Comparison of ENCODE assay signal across 14 mouse cellular contexts in the genomic region with DNA sequence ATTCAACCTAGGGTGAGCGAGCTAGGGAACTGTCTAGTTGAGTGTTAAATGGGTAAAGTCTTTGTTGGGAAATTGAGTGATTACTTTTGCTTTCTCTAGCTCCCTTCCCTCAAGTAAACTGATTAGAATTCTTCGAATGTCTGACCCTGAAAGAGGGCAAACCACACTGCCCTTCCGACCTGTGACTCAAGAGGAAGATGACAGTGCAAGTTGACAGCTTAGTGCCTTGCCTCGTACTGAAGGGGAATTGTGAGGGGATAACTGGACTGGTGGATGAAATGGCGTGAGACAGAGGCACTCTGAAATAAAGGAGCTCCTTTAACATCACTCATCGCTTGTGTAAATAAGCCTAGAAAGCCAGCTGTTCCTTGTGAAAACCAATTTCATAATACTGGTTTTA. TPM values are rescaled to one million over a fixed set of nuclear protein-coding genes. Genes with fewer than 3 reads are reported as not detected.
DNase-seq lines count a peak whose midpoint lies in the region; ATAC-seq and TF ChIP-seq lines count a peak whose summit lies in the region.
"Had no signal": no experiment of that assay in that cellular context is flagged by ENCODE, and none has a peak within 500 bp of the region (broad histone marks: within the 10 kb centered on the region; RNA-seq: fewer than 3 reads in every experiment).

No protein-coding gene starts in this region.

- H3K4me1 ChIP-seq in kidney, adult 2 months (ENCODE audit: control insufficient read depth, insufficient read depth, low read length): no peaks in the 10 kb centered on the region
- H3K4me1 ChIP-seq in kidney, embryonic 15.5 days: no peaks in the 10 kb centered on the region
- H3K4me1 ChIP-seq in midbrain, embryonic 10.5 days: no peaks in the 10 kb centered on the region
- H3K4me1 ChIP-seq: heart, embryonic 10.5 days had no signal

- TF ChIP-seq CTCF in kidney, adult 2 months (conservative IDR thresholded peaks at IDR 0.05; ENCODE audit: insufficient read depth, insufficient read length, low read depth, low read length): no peak

- H3K27ac ChIP-seq in kidney, adult 2 months (ENCODE audit: insufficient read depth, low read depth, low read length): no peak overlapping the region
- H3K27ac ChIP-seq in kidney, embryonic 15.5 days: no peak overlapping the region
- H3K27ac ChIP-seq in midbrain, embryonic 10.5 days (replicated peaks): no peak overlapping the region
- H3K27ac ChIP-seq: heart, embryonic 10.5 days; macrophage had no signal

- H3K4me2 ChIP-seq in kidney, embryonic 15.5 days: no peak overlapping the region

- H3K9ac ChIP-seq in kidney, embryonic 15.5 days: no peak overlapping the region

- H3K9me3 ChIP-seq in kidney, embryonic 15.5 days (replicated peaks): no peaks in the 10 kb centered on the region
- no peaks in the 10 kb centered on the region for H3K9me3 ChIP-seq in midbrain, embryonic 10.5 days (replicated peaks)
- H3K9me3 ChIP-seq: heart, embryonic 10.5 days had no signal

- H3K4me3 ChIP-seq in kidney, adult 2 months (ENCODE audit: insufficient read depth, low read depth, low read length): no peak overlapping the region
- H3K4me3 ChIP-seq in kidney, embryonic 15.5 days (replicated peaks): no peak overlapping the region
- no peak overlapping the region for H3K4me3 ChIP-seq in midbrain, embryonic 10.5 days
- H3K4me3 ChIP-seq: heart, embryonic 10.5 days; myocyte had no signal

- peaks cover 2% of the 10 kb centered on the region; the same call in 1 of the 2 replicates for H3K36me3 ChIP-seq in kidney, adult 2 months (ENCODE audit: control insufficient read depth, insufficient read depth, low read length)
- H3K36me3 ChIP-seq in kidney, embryonic 15.5 days: peaks cover 44% of the 10 kb centered on the region
- peaks cover 45% of the 10 kb centered on the region for H3K36me3 ChIP-seq in midbrain, embryonic 10.5 days

- 67% methylated on average over 6 of the region's 6 CpGs for WGBS in kidney, adult 2 months
- 73% methylated on average over 6 of the region's 6 CpGs for WGBS in kidney, embryonic 15.5 days
- WGBS in midbrain, embryonic 10.5 days: 65% methylated on average over 6 of the region's 6 CpGs

- no peaks in the 10 kb centered on the region for H3K27me3 ChIP-seq in kidney, adult 2 months (replicated peaks; ENCODE audit: control insufficient read depth, insufficient read depth, low read length)
- H3K27me3 ChIP-seq in kidney, embryonic 15.5 days: no peaks in the 10 kb centered on the region
- no peaks in the 10 kb centered on the region for H3K27me3 ChIP-seq in midbrain, embryonic 10.5 days (ENCODE audit: low read depth, poor library complexity, severe bottlenecking)

- no peak for TF ChIP-seq POLR2A in kidney, adult 2 months (IDR thresholded peaks at IDR 0.05; ENCODE audit: low read depth, low read length)

- ATAC-seq in kidney, embryonic 15.5 days (replicated peaks; ENCODE audit: low FRiP score): no peak
- ATAC-seq: forebrain, embryonic 16.5 days had no signal

- DNase-seq in kidney, adult 2 months: peak; percentile 65
- DNase-seq in kidney, adult 9 months: peak; percentile 39
- peak; percentile 42 for DNase-seq in lung, postnatal 10 days
- DNase-seq in thymus, postnatal 14 days: no peak
- no peak for DNase-seq in urinary bladder, adult 2 months (ENCODE audit: low spot score)
- no peak for DNase-seq in midbrain, embryonic 10.5 days (ENCODE audit: low spot score)
- DNase-seq: heart, postnatal 36 days; liver; right cerebral cortex, adult 18-20 months had no signal

RNA-seq across cellular contexts. Expression of a gene that starts 52.0 kb away (rescaled TPM):
- 7.6 and 10.8 TPM in 2 replicates for polyA plus RNA-seq in kidney, adult 2 months (2012; rRNA removed)
- 142 and 147 TPM in 2 replicates for polyA plus RNA-seq in kidney, embryonic 15.5 days (2015; fragmentation: Nextera tagmentation; extraction: Ambion mirVana)
- polyA plus RNA-seq in urinary bladder, adult 2 months (2012; rRNA removed): 40.1 and 41.7 TPM in 2 replicates
- polyA plus RNA-seq in midbrain, embryonic 10.5 days (2016; fragmentation: Nextera tagmentation; extraction: Ambion mirVana): 130 TPM in 2 replicates

RNA-seq across cellular contexts. Expression of a gene that starts 52.1 kb away (rescaled TPM):
- 0.15 and 0.19 TPM in 2 replicates for polyA plus RNA-seq in kidney, adult 2 months (2012; rRNA removed)
- 9.6 and 11.4 TPM in 2 replicates for polyA plus RNA-seq in kidney, embryonic 15.5 days (2015; fragmentation: Nextera tagmentation; extraction: Ambion mirVana)
- 0.52 and 0.77 TPM in 2 replicates for polyA plus RNA-seq in urinary bladder, adult 2 months (2012; rRNA removed)
- 15.3 and 17.9 TPM in 2 replicates for polyA plus RNA-seq in midbrain, embryonic 10.5 days (2016; fragmentation: Nextera tagmentation; extraction: Ambion mirVana)

Comparison
In these comparisons a context has a peak if more than half of its experiments do, and no peak if none do; other contexts are left out.
1. DNase-seq: peak in kidney, adult 2 months (single experiment), kidney, adult 9 months (single experiment) and lung, postnatal 10 days (single experiment); none in thymus, postnatal 14 days (single experiment), urinary bladder, adult 2 months (single experiment) and midbrain, embryonic 10.5 days (single experiment).